Mouse (Mus musculus) layer of hippocampus, adult 2 months (tissue): ENCODE measurements at regions not wholly inside any gene's neighbourhood (a gene's known extent, or its start where the extent isn't known, plus 50 kb on each side); places are given as distances from the start of the nearest gene placed in this dataset.
"Not testable (repeated sequence)": the region's sequence is repeated elsewhere in the genome, so short reads cannot be mapped to it uniquely, and the experiment has no call there.

Experiments used
- DNase-seq, 2 experiments: peaks; one replicate each; pipeline ENCODE4 v3.0.0; 2022; ENCODE audit warnings: low spot score in 2 of 2
- H3K27ac ChIP-seq: fragments of 200-600 bp; 2 replicates; pipeline ENCODE4 v1.8.1; 2022
- H3K4me3 ChIP-seq: fragments of 200-600 bp; 2 replicates; pipeline ENCODE4 v1.8.1; 2022; ENCODE audit warnings: mild to moderate bottlenecking
- CTCF ChIP-seq: fragments of 200-600 bp; conservative IDR thresholded peaks from 2 replicates; pipeline ENCODE4 v1.8.1; 2022; ENCODE audit warnings: antibody characterized with exemption, mild to moderate bottlenecking, moderate library complexity

DNA sequence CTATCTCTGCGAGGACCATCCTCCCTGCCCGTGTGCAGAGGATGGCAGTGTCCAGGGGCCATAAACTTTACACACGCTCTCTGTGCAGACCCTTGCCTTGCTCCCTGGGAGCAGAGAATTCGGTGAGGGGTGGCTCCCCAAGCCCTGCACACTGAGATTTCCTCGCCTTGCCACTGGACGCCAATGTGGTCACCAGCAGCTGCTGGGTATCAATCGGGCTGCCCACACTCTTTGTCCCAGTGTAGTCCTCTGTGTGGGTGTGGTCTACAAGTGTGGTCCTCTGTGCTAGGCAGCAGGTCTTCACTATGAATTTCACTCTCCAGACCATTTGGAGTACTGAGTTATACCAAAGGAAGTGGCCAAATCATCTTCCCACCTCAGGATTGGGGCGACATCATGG lies 274.3 kb downstream of the Gadd45g start:
- no peak overlapping the region for H3K27ac ChIP-seq
- no peak overlapping the region for H3K4me3 ChIP-seq
- TF ChIP-seq CTCF = no peak
- no peak for DNase-seq

DNA sequence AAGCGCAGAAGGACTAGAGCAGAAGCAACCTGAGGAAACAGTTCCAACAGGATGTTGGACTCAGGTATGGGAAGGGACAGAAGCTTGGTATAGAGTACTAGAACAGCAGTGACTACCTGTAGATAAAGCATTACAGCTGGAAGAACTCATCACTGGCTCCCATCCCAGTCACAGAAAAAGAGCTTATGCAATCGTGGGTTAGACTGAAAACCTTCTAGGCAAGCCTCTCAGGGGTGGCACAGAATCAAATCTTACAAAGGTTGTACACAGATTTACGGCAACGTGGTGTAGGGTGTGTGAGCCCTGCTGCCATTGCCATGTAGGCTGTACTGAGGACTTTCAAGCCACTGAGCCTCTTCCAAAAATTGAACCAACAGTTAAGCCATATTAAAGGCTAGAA lies 278.6 kb downstream of the Gadd45g start:
- no peak for TF ChIP-seq CTCF
- Histone ChIP-seq H3K4me3 (no peak overlapping the region), H3K27ac (no peak overlapping the region)
- DNase-seq = peak; percentile 5 to 15

GRCm38 (mm10) chr13:52127751-52128150 lies 281.3 kb downstream of the Gadd45g start:
- DNase-seq = no peak

DNA sequence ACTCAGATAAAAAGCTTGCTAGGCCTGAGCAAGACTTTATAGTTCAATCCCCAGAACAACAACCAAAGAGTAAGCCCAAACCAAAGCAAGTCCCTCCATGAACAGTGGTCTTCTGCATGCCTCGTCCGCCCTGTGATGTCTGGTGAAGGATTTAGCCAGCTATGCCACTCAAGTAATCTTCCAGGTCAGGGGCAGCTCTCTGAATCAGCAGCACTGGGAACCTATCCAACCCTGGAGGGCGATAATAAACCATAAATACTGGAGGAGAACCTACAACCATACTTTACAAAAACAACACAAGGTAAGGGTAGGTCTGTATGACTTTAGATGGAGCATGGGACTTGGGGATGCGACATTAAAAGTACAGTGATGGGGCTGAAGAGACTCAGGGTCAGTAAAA lies 283.0 kb downstream of the Gadd45g start:
- no peak for DNase-seq
- no peak for TF ChIP-seq CTCF
- no peak overlapping the region for H3K4me3 ChIP-seq
- no peak overlapping the region for H3K27ac ChIP-seq

More at GRCm38 (mm10) chr13:52127751-52128150, 281.3 kb downstream of the Gadd45g start:
- no peak for TF ChIP-seq CTCF
- Histone ChIP-seq H3K27ac (no peak overlapping the region), H3K4me3 (no peak overlapping the region)

- DNase-seq = no peak
- TF ChIP-seq CTCF = no peak
- no peak overlapping the region for H3K4me3 ChIP-seq
- no peak overlapping the region for H3K27ac ChIP-seq
Measured at GRCm38 (mm10) chr13:52133202-52133601, 286.7 kb downstream of the Gadd45g start.

DNA sequence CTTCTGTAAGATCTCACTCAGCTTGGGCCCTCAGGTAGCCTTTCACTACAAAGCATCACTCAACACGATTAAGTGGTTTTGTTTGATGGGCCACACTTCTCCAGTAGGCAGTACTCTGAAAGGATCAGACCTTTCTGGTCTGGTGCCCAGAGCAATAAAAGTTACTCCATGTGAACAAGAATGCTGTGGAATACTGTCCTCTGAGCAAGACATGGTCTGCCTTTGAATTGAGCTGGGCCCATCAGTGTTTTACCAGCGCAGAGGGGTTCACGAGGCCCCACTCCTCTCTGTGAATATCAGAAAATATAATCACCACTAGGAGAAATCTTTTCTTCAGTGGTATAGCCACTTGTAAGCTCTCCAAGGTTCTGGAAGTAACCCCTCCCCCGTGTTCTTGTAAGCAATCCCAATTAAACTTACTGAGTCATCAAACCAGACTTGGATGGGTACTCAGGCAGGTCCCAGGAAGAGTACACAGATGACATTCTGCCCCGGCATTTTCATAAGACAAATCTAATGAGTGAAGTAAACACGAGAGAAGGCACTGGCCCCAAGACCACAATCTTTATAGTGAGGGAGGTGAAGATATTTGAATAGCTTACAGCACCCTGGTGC lies 292.0 kb downstream of the Gadd45g start:
- DNase-seq = no peak
- Histone ChIP-seq H3K4me3 (no peak overlapping the region), H3K27ac (no peak overlapping the region)
- no peak for TF ChIP-seq CTCF

- DNase-seq = no peak
- H3K27ac ChIP-seq = no peak overlapping the region
- TF ChIP-seq CTCF = peak; percentile 16; the same call in 1 of the 2 replicates
- no peak overlapping the region for H3K4me3 ChIP-seq
Measured at GRCm38 (mm10) chr13:52139140-52139809, 292.8 kb downstream of the Gadd45g start.

GRCm38 (mm10) chr13:52140221-52140620 lies 293.7 kb downstream of the Gadd45g start:
- Histone ChIP-seq H3K27ac (no peak overlapping the region), H3K4me3 (no peak overlapping the region)
- DNase-seq = no peak
- no peak for TF ChIP-seq CTCF

DNA sequence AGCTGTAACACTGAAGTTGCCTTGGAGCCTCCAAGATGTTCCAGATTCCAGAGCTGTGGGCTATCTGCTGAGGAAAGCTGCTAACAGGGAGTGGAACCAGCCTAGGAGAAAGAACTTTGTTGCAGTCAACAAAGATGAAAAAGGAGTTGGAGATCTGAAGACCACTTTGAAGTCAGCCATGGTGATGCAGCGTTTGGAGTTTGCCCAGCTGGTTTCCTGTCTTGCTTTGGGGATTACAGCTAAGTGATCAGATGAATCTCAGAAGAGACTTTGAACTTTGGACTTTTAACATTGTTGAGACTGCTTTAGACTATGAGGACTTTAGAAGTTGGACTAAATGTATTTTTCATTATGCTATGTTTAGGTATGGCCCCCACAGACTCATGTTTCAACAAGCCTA lies 297.6 kb downstream of the Gadd45g start:
- not testable (repeated sequence) for H3K27ac ChIP-seq

GRCm38 (mm10) chr13:52145926-52146325 lies 299.4 kb downstream of the Gadd45g start:
- DNase-seq = no peak
- no peak overlapping the region for H3K27ac ChIP-seq
- no peak overlapping the region for H3K4me3 ChIP-seq
- TF ChIP-seq CTCF = no peak

More for the DNA sequence above, 297.6 kb downstream of the Gadd45g start:
- DNase-seq, H3K4me3 ChIP-seq: not testable (repeated sequence)

GRCm38 (mm10) chr13:52150281-52150680 lies 303.8 kb downstream of the Gadd45g start:
- Histone ChIP-seq H3K4me3 (no peak overlapping the region), H3K27ac (no peak overlapping the region)
- no peak for DNase-seq
- TF ChIP-seq CTCF = no peak

- Histone ChIP-seq H3K27ac (no peak overlapping the region; the same call in 1 of the 2 replicates), H3K4me3 (no peak overlapping the region)
- DNase-seq = no peak
- no peak for TF ChIP-seq CTCF
Measured at GRCm38 (mm10) chr13:52151777-52152176, 305.3 kb downstream of the Gadd45g start.

DNA sequence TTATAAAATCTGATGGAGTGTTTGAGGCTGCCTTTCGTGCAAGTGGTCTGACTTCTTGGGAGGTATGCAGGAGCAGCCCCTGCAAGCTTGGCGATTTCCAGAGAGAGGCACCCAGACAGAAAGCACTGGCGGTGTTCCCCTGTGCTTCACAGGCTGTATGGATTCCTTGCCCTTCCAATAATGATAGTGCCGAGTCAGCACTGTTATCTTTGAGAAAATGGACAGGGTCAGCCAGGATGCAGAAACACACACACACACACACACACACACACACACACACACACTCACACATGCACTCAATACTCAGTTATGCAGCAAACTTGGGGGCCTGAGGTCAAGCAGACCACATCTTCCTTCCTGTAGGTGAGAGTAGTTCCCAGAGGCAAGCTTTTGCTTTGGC lies 305.7 kb downstream of the Gadd45g start:
- Histone ChIP-seq H3K4me3 (no peak overlapping the region), H3K27ac (no peak overlapping the region; the same call in 1 of the 2 replicates)
- TF ChIP-seq CTCF = no peak
- no peak for DNase-seq

DNA sequence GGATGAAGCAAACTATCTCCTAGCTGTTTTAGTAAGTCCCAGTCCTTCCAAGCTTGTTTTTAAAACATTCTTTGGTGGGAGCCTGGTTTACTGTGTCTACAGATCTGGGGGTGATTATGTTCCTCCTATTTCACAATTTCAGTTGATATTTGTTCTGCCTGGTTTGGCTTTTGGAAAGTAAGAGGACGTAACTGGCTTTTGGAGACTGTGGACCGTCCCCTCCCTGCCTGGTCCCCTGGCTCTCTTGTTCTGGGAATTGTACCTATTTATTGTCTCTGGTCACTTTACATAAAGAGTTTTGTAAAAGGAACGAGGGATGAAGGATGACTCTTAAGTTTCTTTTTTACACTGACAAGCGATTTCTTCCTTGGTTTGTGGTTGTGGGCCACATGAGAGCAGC lies 306.6 kb downstream of the Gadd45g start:
- TF ChIP-seq CTCF = no peak
- Histone ChIP-seq H3K4me3 (no peak overlapping the region), H3K27ac (peak overlapping the region; percentile 86)
- DNase-seq = no peak
